Mouse (Mus musculus) lung, postnatal 0 days (tissue): ENCODE measurements at regions not wholly inside any gene's neighbourhood (a gene's known extent, or its start where the extent isn't known, plus 50 kb on each side); places are given as distances from the start of the nearest gene placed in this dataset.

ENCODE experiments used
- CTCF ChIP-seq: IDR thresholded peaks from 2 replicates; pipeline ENCODE4 v1.5.1; 2016; ENCODE audit warnings: antibody characterized with exemption, mild to moderate bottlenecking
- EP300 ChIP-seq: IDR thresholded peaks from 2 replicates; pipeline ENCODE4 v1.6.1; 2016; ENCODE audit warnings: antibody characterized with exemption, mild to moderate bottlenecking, control low read depth

GRCm38 (mm10) chr8:115537761-115538160, 169.8 kb downstream of the Maf start:
- TF ChIP-seq CTCF (no peak), EP300 (no peak)
